Mouse (Mus musculus) thymus, postnatal 36 days (tissue): ENCODE measurements at regions not wholly inside any gene's neighbourhood (a gene's known extent, or its start where the extent isn't known, plus 50 kb on each side); places are given as distances from the start of the nearest gene placed in this dataset.
"Not testable (repeated sequence)": the region's sequence is repeated elsewhere in the genome, so short reads cannot be mapped to it uniquely, and the experiment has no call there.

Source experiments
- DNase-seq, 2 experiments: peaks; one replicate each; pipeline ENCODE4 v3.0.0; 2022; ENCODE audit warnings: mixed read lengths in 2 of 2

DNA sequence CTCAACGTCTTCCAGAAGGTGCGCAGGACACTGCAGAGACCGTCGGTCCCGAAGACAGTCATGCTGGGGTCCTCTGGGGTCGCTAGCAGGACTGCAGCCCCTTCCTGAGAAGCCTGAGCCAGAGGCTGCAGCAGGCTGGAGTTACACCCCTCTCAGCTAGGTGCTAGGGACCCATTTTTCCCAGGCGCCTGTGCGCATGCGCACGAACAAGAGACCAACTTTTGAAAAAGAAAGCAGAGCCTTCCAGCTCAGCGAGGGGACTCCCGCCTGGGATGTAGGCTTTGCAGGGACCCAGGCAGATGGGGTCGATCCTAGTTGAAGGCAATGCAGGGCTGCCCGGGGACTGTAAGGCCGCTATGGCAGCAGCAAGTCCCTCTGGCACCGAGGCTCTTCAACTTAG, 104.7 kb upstream of the Atg7 start:
- DNase-seq = not testable (repeated sequence)

GRCm38 (mm10) chr6:114550096-114550669, 92.7 kb upstream of the Atg7 start:
- DNase-seq = peak in 1 of 2 experiments; percentile 1

DNA sequence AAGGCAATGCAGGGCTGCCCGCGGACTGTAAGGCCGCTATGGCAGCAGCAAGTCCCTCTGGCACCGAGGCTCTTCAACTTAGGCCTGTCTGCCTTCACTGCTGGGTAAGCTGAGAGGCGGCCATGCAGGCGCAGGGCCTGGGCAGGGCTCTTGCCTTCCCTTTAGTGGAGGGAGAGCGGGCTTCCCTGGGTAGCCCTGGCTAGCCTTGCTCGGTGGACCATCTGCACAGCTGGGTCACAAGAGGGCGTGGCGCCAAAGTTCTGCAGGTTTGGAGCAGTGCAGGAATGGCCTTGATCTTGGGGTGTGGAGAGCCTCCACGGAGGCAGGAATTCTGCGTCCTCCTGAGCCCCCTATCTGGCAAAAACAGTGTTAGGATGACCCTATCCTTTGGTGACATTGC, 89.8 kb upstream of the Atg7 start:
- DNase-seq = not testable (repeated sequence)

- not testable (repeated sequence) for DNase-seq
Observed at GRCm38 (mm10) chr6:114555186-114555585, 87.7 kb upstream of the Atg7 start.

GRCm38 (mm10) chr6:114577319-114577718, 65.6 kb upstream of the Atg7 start:
- DNase-seq = peak; percentile 13 to 43
